In genomic region chr16:93710924-93711323, GRCm38 (mm10) we compare ENCODE assay signal across 7 mouse cellular contexts. TPM values are rescaled to one million over a fixed set of nuclear protein-coding genes. Genes with fewer than 3 reads are reported as not detected.
DNase-seq lines count a peak whose midpoint lies in the region; ATAC-seq lines count a peak whose summit lies in the region.

No protein-coding gene starts in this region.

- H3K27me3 ChIP-seq in intestine, embryonic 14.5 days (replicated peaks; ENCODE audit: control insufficient read depth, insufficient read depth, low read length), result peaks cover 12% of the 10 kb centered on the region; the same call in 1 of the 2 replicates

- peaks cover 2% of the 10 kb centered on the region; the same call in 1 of the 2 replicates for H3K4me1 ChIP-seq in intestine, embryonic 14.5 days (replicated peaks; ENCODE audit: control insufficient read depth, insufficient read depth, low read length)

- H3K27ac ChIP-seq in intestine, embryonic 14.5 days (ENCODE audit: low read depth), result no peak overlapping the region

- H3K4me3 ChIP-seq in intestine, embryonic 14.5 days (ENCODE audit: low read depth, low read length), result peak overlapping the region; percentile 68

- intact Hi-C loops in left cerebral cortex, postnatal 14 days (cut with DNase I), result no loop called here

- peak overlapping the region; percentile 96 for H3K4me2 ChIP-seq in intestine, embryonic 14.5 days (ENCODE audit: low read length)

- no peaks in the 10 kb centered on the region for H3K9me3 ChIP-seq in intestine, embryonic 14.5 days (ENCODE audit: control insufficient read depth, low read length)

- peak; percentile 65 for ATAC-seq in intestine, embryonic 14.5 days (replicated peaks; ENCODE audit: low FRiP score, low TSS enrichment, low read depth)
- ATAC-seq in megakaryocyte-erythroid progenitor cell, adult 5-6 weeks (replicated peaks; ENCODE audit: low FRiP score, low TSS enrichment, poor library complexity, severe bottlenecking), result peak; percentile 54

- H3K36me3 ChIP-seq in intestine, embryonic 14.5 days (ENCODE audit: control insufficient read depth, insufficient read depth, low read length), result no peaks in the 10 kb centered on the region

- WGBS in intestine, embryonic 14.5 days, result under 1% methylated on average over 11 of the region's 11 CpGs

- DNase-seq in adrenal gland, adult 18-20 months (ENCODE audit: low spot score in 2 of 2), result peak; percentile 58 to 64
- peak; percentile 89 for DNase-seq in embryo, embryonic 10 days (ENCODE audit: low spot score)
- DNase-seq in gastrocnemius, postnatal 10 days, result peak; percentile 70
- DNase-seq in intestine, embryonic 14.5 days (ENCODE audit: low spot score), result peak; percentile 87
- peak; percentile 82 to 93 for DNase-seq in left cerebral cortex, postnatal 14 days (ENCODE audit: low spot score in 2 of 2)
- peak; percentile 64 to 72 for DNase-seq in right cerebral cortex, postnatal 36 days (ENCODE audit: low spot score in 2 of 2)

- no peak overlapping the region for H3K9ac ChIP-seq in intestine, embryonic 14.5 days (ENCODE audit: low read length)

RNA-seq across cellular contexts. Expression of gene Dop1b, which starts 0.8 kb away (rescaled TPM):
- 10 to 100 TPM; 17.6 to 21.8 TPM for total RNA-seq in adrenal gland, adult 18-20 months (2021)
- total RNA-seq in gastrocnemius, postnatal 10 days (2021), result 10 to 100 TPM; 34.7 to 37.7 TPM
- 13.4 and 15.6 TPM in 2 replicates for polyA plus RNA-seq in intestine, embryonic 14.5 days (2014; fragmentation: Nextera tagmentation; extraction: Ambion mirVana)
- total RNA-seq in left cerebral cortex, postnatal 14 days (2021), result 10 to 100 TPM; 81.0 to 93.6 TPM
- 38.8 and 63.3 TPM in 2 replicates for total RNA-seq in megakaryocyte-erythroid progenitor cell, adult 5-6 weeks (2014; fragmentation: Nextera tagmentation)
- 9.1 and 17.6 TPM in 2 replicates for total RNA-seq in megakaryocyte-erythroid progenitor cell, adult 5-6 weeks (2017)

RNA-seq across cellular contexts. Expression of gene Cbr3, which starts 27.9 kb away (rescaled TPM):
- 1 to 10 TPM; 6.4 to 8.8 TPM for total RNA-seq in adrenal gland, adult 18-20 months (2021)
- total RNA-seq in gastrocnemius, postnatal 10 days (2021), result 1 to 10 TPM; 3.5 to 6.3 TPM
- 1.7 and 1.9 TPM in 2 replicates for polyA plus RNA-seq in intestine, embryonic 14.5 days (2014; fragmentation: Nextera tagmentation; extraction: Ambion mirVana)
- 10 to 100 TPM; 13.8 to 16.3 TPM for total RNA-seq in left cerebral cortex, postnatal 14 days (2021)
- 1.5 TPM in 1 of 2 replicates, not detected in the other for total RNA-seq in megakaryocyte-erythroid progenitor cell, adult 5-6 weeks (2014; fragmentation: Nextera tagmentation)
- total RNA-seq in megakaryocyte-erythroid progenitor cell, adult 5-6 weeks (2017), result not detected in 2 replicates
